Mouse (Mus musculus) hindbrain, embryonic 12.5 days (tissue): ENCODE measurements around the gene Tas2r143. TPM values are rescaled to one million over a fixed set of nuclear protein-coding genes. Genes with fewer than 3 reads are reported as not detected.

Source experiments
- ATAC-seq: fragments of 200-750 bp; cut with Nextera tagmentation; 2 replicates; pipeline ENCODE4 v1.8.0; 2017; ENCODE audit warnings: moderate TSS enrichment; ENCODE audit not compliant: low FRiP score
- H3K27ac ChIP-seq: fragments of 300-500 bp; sonication (generic); 2 replicates; pipeline ENCODE4 v1.5.1; 2016; ENCODE audit warnings: mild to moderate bottlenecking
- H3K27me3 ChIP-seq: fragments of 300-500 bp; sonication (generic); 2 replicates; pipeline ENCODE4 v1.6.1; 2016; ENCODE audit warnings: mild to moderate bottlenecking
- H3K36me3 ChIP-seq: fragments of 300-500 bp; sonication (generic); 2 replicates; pipeline ENCODE4 v1.6.1; 2016; ENCODE audit warnings: mild to moderate bottlenecking
- H3K4me1 ChIP-seq: fragments of 300-500 bp; sonication (generic); 2 replicates; pipeline ENCODE4 v1.6.1; 2016
- H3K4me2 ChIP-seq: fragments of 300-500 bp; sonication (generic); replicated peaks from 2 replicates; pipeline ENCODE4 v1.6.1; 2016; ENCODE audit warnings: mild to moderate bottlenecking
- H3K4me3 ChIP-seq: fragments of 300-500 bp; sonication (generic); 2 replicates; pipeline ENCODE4 v1.5.1; 2016; ENCODE audit warnings: mild to moderate bottlenecking
- H3K9ac ChIP-seq: fragments of 300-500 bp; sonication (generic); 2 replicates; pipeline ENCODE4 v1.6.1; 2016; ENCODE audit warnings: mild to moderate bottlenecking, moderate library complexity
- H3K9me3 ChIP-seq: fragments of 300-500 bp; sonication (generic); replicated peaks from 2 replicates; pipeline ENCODE4 v1.6.1; 2016; ENCODE audit warnings: mild to moderate bottlenecking
- WGBS: fragments of 180-500 bp; shearing (Covaris S2); methylation state at CpG from one replicate; pipeline ENCODE4 v1.1.7; 2016; 5-methylcytosine and 5-hydroxymethylcytosine counted together
- polyA plus RNA-seq: library from polyadenylated mRNA; unstranded; fragments of >200 nt; fragmentation: Nextera tagmentation; extraction: Ambion mirVana; gene quantifications from 2 replicates; pipeline ENCODE4 v1.2.1, GENCODE M21; 2016

Gene Tas2r143
- polyA plus RNA-seq, 1 experiment from 2014 or later, result not detected

GRCm38 (mm10) chr6:42383360-42383759 lies 16.7 kb upstream of the Tas2r143 start:
- Histone ChIP-seq H3K9ac (no peak overlapping the region), H3K4me2 (no peak overlapping the region), H3K9me3 (no peaks in the 10 kb centered on the region), H3K27me3 (no peaks in the 10 kb centered on the region), H3K27ac (no peak overlapping the region), H3K36me3 (no peaks in the 10 kb centered on the region), H3K4me1 (no peaks in the 10 kb centered on the region), H3K4me3 (no peak overlapping the region)
- ATAC-seq, result no peak
- 90% methylated on average over 5 of the region's 5 CpGs for WGBS

GRCm38 (mm10) chr6:42385635-42386034 lies 14.4 kb upstream of the Tas2r143 start:
- no peak for ATAC-seq
- WGBS, result 73% methylated on average over 4 of the region's 4 CpGs
- H3K27me3 ChIP-seq, result no peaks in the 10 kb centered on the region
- no peaks in the 10 kb centered on the region for H3K36me3 ChIP-seq
- H3K27ac ChIP-seq, result no peak overlapping the region
- no peak overlapping the region for H3K4me2 ChIP-seq
- H3K4me3 ChIP-seq, result no peak overlapping the region
- no peaks in the 10 kb centered on the region for H3K4me1 ChIP-seq
- H3K9ac ChIP-seq, result no peak overlapping the region
- no peaks in the 10 kb centered on the region for H3K9me3 ChIP-seq

GRCm38 (mm10) chr6:42391796-42392330 lies 8.2 kb upstream of the Tas2r143 start:
- no peaks in the 10 kb centered on the region for H3K27me3 ChIP-seq
- no peak overlapping the region for H3K4me3 ChIP-seq
- no peaks in the 10 kb centered on the region for H3K36me3 ChIP-seq
- H3K4me1 ChIP-seq, result no peaks in the 10 kb centered on the region
- no peak overlapping the region for H3K27ac ChIP-seq
- no peak for ATAC-seq
- no peaks in the 10 kb centered on the region for H3K9me3 ChIP-seq
- H3K9ac ChIP-seq, result no peak overlapping the region
- WGBS, result 43% methylated on average over 2 of the region's 2 CpGs
- H3K4me2 ChIP-seq, result no peak overlapping the region

DNA sequence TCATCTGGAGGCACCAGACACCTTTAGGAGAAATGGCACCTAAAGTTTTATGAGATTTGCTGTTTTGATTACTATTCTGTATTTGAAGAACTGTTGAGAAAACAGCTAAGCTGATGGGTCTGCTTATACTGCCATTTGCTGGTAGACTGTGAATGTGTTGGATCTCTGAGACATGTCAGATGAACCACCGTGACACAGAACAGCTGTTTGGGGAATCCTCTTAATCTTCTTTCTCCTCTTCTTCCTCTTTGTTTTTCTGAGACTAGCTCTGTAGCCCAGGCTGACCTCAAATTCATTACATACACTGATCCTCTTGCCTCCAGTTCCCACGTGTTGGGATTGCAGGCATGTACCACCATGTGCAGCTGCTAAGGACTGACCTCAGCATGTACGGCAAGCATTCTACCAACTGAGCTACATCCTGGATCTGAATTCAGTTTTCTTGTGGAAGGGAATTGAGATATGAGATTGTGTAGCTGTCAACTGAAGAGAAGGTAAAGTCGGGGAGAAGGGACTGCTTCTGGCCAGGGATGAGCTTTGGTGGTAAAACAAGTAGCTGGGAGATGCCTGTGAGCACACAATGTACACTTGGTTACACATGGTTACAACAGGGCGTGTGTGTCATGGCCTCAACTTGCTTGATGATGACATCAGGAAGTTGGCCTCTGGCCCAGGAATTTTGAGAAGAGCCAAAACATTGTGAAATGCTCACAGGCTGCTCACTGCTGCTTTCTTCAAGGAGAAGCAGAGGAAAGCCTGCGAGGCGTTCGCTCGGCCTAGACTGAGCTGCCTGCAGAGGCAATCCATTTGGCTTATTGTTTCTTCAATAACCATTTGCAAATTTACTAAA lies 3.9 kb upstream of the Tas2r143 start:
- 82% methylated on average over 9 of the region's 9 CpGs for WGBS

DNA sequence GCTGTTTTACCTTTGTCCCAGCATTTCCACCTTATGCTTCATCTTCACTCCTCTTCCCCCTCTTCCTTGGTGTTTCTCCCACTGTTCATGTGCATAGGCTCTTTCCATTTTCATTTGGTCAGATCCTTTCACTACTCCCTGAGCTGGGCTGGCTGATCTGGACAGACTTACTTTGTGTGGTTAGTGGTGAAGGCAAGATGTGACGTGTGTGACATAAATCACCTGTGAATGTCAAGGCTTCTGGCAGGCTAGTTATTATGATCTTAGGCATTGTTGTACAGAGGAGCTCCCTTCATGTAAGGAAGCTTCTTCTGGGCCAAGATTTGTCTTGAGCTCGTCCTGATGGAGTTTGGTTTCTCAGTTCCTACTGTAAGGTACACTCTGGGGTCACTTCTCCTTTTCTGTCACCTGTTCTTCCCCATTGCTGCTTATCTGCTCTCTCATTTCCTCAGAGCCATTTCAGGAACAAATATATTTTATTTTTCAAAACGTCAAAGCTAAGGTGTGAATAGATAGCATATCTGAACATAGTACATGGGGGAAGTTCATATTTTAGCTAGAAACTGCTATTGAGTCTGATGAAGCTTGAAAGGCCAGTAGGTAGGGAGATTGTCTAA lies 2.9 kb upstream of the Tas2r143 start:
- ATAC-seq, result no peak
- Histone ChIP-seq H3K4me1 (no peaks in the 10 kb centered on the region), H3K27ac (no peak overlapping the region), H3K9ac (no peak overlapping the region), H3K9me3 (no peaks in the 10 kb centered on the region), H3K4me3 (no peak overlapping the region), H3K36me3 (no peaks in the 10 kb centered on the region), H3K27me3 (no peaks in the 10 kb centered on the region), H3K4me2 (no peak overlapping the region)
- WGBS, result 81% methylated on average over 3 of the region's 3 CpGs

More for the DNA sequence above, 3.9 kb upstream of the Tas2r143 start:
- H3K36me3 ChIP-seq, result no peaks in the 10 kb centered on the region
- no peak for ATAC-seq
- no peak overlapping the region for H3K4me3 ChIP-seq
- no peak overlapping the region for H3K27ac ChIP-seq
- no peak overlapping the region for H3K4me2 ChIP-seq
- H3K27me3 ChIP-seq, result no peaks in the 10 kb centered on the region
- no peaks in the 10 kb centered on the region for H3K4me1 ChIP-seq
- no peak overlapping the region for H3K9ac ChIP-seq
- no peaks in the 10 kb centered on the region for H3K9me3 ChIP-seq

DNA sequence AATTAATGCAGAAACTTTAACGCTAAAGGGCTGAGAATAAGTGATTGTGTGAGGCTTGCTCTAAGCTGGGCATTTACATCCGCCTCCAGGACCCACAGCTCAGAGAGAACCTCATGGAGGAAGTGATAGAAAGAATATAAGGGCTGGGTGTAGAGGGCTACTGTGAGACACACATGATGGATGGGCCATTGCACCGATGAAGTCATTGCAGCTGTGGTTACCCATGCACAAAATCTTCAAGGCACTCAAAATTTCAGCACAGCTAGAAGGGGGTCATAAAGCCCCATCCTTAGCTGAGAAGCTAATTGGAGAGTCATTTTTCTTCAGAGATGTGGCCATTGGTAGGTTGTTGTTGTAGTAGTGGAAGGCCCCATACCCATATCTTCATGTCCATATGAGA lies 1.8 kb upstream of the Tas2r143 start:
- Histone ChIP-seq H3K4me1 (no peaks in the 10 kb centered on the region), H3K36me3 (no peaks in the 10 kb centered on the region), H3K9ac (no peak overlapping the region), H3K27me3 (no peaks in the 10 kb centered on the region), H3K9me3 (no peaks in the 10 kb centered on the region), H3K4me3 (no peak overlapping the region), H3K27ac (no peak overlapping the region), H3K4me2 (no peak overlapping the region)
- WGBS, result 84% methylated on average over 3 of the region's 3 CpGs
- no peak for ATAC-seq

- no peak for ATAC-seq
- 100% methylated on average over 1 of the region's 1 CpGs for WGBS
These were observed 1.0 kb upstream of the Tas2r143 start for GRCm38 (mm10) chr6:42398998-42399397.

DNA sequence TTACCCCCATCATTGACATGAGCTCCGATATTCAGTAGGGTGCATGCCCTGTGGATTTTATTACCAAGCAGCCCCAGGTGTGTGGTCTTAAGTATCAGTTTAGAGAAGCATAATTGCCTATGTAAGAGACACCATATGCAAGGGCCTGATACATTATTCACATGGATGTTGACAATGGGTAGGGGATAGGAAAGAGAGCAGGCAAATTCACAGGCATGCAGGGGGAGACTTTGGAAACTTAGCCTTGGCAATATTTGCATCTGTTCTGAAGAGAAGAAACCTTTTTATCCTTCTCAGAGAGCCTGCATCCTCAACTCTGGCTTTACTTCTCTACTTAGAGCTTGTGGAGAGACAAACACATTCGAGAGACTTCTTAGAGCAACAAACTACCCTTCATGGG lies 5.1 kb downstream of the Tas2r143 start, which contains the start of gene Tas2r135:
Tas2r135 (plus strand) TSS at position 301 of the 400 bp plus-strand sequence.
- Histone ChIP-seq H3K36me3 (no peaks in the 10 kb centered on the region), H3K27me3 (no peaks in the 10 kb centered on the region), H3K9me3 (no peaks in the 10 kb centered on the region), H3K4me1 (no peaks in the 10 kb centered on the region), H3K4me2 (no peak within 1 kb of the TSS), H3K4me3 (no peak within 1 kb of the TSS), H3K9ac (no peak within 1 kb of the TSS), H3K27ac (no peak within 1 kb of the TSS)
- ATAC-seq, result no peak
- WGBS, result 82% methylated on average over 2 of the region's 2 CpGs

More at GRCm38 (mm10) chr6:42398998-42399397, 1.0 kb upstream of the Tas2r143 start:
- Histone ChIP-seq H3K4me3 (no peak overlapping the region), H3K9ac (no peak overlapping the region), H3K4me1 (no peaks in the 10 kb centered on the region), H3K27ac (no peak overlapping the region), H3K27me3 (no peaks in the 10 kb centered on the region), H3K9me3 (no peaks in the 10 kb centered on the region), H3K4me2 (no peak overlapping the region), H3K36me3 (no peaks in the 10 kb centered on the region)

GRCm38 (mm10) chr6:42419443-42419842 lies 19.4 kb downstream of the Tas2r143 start:
- Histone ChIP-seq H3K9ac (no peak overlapping the region), H3K36me3 (no peaks in the 10 kb centered on the region), H3K4me2 (no peak overlapping the region), H3K27ac (no peak overlapping the region), H3K4me3 (no peak overlapping the region), H3K9me3 (no peaks in the 10 kb centered on the region), H3K4me1 (no peaks in the 10 kb centered on the region), H3K27me3 (no peaks in the 10 kb centered on the region)
- 92% methylated on average over 2 of the region's 2 CpGs for WGBS
- no peak for ATAC-seq

DNA sequence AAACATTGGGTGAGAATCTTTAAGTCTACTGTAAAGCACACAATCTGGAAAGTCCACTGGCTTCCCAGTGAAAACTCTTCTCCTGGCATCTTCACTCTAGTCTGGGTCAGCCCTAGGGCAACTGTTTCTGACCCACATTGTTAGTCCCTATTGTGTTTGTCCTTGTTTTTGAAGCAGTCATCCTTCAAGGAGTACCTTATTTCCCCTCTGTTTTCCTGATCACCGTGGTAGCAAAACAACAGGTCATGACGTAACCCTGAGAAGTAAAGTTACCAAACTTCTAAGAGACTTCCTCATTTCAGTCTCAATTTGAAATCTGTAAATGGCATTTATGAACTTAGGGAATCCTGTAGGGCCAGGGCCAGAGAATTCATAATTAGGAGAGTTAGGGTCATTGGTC lies 21.4 kb downstream of the Tas2r143 start:
- H3K27me3 ChIP-seq, result no peaks in the 10 kb centered on the region
- no peak overlapping the region for H3K4me3 ChIP-seq
- ATAC-seq, result no peak
- H3K36me3 ChIP-seq, result no peaks in the 10 kb centered on the region
- no peak overlapping the region for H3K9ac ChIP-seq
- H3K4me2 ChIP-seq, result no peak overlapping the region
- H3K4me1 ChIP-seq, result no peaks in the 10 kb centered on the region
- WGBS, result 84% methylated on average over 2 of the region's 2 CpGs
- H3K9me3 ChIP-seq, result no peaks in the 10 kb centered on the region
- no peak overlapping the region for H3K27ac ChIP-seq

DNA sequence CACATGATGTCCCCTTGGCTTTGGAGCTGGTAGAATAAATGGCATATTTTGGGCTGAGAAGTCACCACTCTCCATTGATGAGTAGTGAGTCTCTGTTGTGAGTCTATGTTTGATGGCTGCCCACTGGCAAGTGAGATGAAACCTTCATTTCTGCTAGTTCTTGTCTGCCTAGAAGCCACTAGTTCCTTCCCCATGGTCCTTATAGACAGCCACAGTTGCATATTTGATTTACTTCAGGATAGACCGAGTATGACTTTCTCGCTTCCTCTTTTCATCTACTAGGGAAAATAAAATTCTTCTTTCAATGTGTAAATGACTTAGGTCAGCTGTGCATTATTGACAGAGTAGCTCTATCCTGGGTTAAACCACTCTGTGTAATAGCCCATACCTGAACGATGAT lies 24.4 kb downstream of the Tas2r143 start:
- Histone ChIP-seq H3K27ac (no peak overlapping the region), H3K27me3 (no peaks in the 10 kb centered on the region), H3K4me3 (no peak overlapping the region), H3K9me3 (no peaks in the 10 kb centered on the region), H3K4me1 (no peaks in the 10 kb centered on the region), H3K36me3 (no peaks in the 10 kb centered on the region), H3K9ac (no peak overlapping the region), H3K4me2 (no peak overlapping the region)
- no peak for ATAC-seq
- 92% methylated on average over 3 of the region's 3 CpGs for WGBS

DNA sequence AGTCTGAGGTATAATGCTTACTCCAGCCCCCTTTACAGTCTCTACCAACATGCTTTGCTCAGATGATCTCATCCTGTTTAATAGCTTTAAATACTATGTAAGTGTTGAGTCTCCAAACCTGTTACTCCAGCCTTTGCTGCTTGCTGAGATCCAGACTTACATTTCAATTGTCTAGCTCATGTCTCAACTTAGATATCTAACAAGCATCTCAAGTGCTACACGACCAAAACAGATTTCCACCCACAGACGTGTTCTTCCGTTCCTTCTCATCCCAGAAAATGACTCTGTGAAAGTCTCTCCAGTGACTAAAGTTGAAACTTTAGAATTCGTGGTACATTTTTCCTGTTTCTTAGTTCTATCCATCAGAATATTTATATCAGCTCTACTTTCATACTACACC lies 26.3 kb downstream of the Tas2r143 start:
- no peak overlapping the region for H3K9ac ChIP-seq
- no peak overlapping the region for H3K27ac ChIP-seq
- ATAC-seq, result no peak
- no peaks in the 10 kb centered on the region for H3K9me3 ChIP-seq
- no peaks in the 10 kb centered on the region for H3K27me3 ChIP-seq
- H3K36me3 ChIP-seq, result no peaks in the 10 kb centered on the region
- WGBS, result 90% methylated on average over 4 of the region's 4 CpGs
- no peaks in the 10 kb centered on the region for H3K4me1 ChIP-seq
- H3K4me3 ChIP-seq, result no peak overlapping the region
- H3K4me2 ChIP-seq, result no peak overlapping the region
